Mouse (Mus musculus): ENCODE measurements around the gene Fbxw5. TPM values are rescaled to one million over a fixed set of nuclear protein-coding genes. Genes with fewer than 3 reads are reported as not detected.
A peak's percentile ranks its signal among the peaks of the same experiment; 100 is the strongest.

The Fbxw5 gene
- total and polyA plus RNA-seq, 3 experiments, result 34.3 to 40.4 (median 37.4) TPM

DNA sequence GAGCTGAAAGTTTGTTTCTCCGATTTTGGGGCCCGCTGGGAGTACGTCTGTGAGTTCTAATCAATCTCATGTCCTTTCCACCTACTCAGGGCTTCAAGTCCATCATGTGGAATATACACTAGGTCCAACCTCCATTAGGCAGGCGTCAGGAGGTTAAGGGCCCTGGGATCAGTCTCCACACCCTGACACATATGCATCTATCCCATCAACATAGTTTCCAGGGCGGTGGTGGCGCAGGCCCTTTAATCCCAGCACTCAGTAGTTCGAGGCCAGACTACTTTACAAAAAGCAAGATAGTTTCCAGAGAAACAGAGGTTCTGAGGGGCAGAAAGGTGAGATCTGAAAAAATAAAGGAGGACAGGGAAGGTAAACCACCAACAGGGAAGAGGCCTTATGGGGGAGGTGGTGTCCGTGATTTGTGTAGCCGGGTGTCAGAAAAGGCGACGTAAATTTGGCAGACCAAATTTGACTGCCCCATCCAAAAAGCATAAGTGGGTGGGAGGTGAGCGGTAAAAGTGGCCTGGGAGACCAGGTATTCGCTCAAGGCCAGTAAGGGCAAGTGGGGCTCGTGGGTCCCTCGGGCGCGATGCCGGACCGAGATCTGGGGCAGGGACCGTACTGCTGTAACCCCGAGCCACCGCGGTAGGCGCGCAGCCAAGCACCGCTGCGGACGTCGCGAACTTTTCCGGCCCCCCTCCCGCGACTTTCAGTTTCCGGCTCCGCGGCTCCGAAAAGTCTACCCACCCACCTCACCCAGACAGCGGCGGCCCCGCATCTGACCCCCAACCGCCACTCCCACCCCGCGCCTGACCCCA is 45.7 kb downstream of the Fbxw5 start:
- dilution Hi-C loops (cut with MboI; ENCODE audit: extremely low pct_ligation_motif_present, extremely low pct_unique_long_range_greater_than_20kb, low sequenced_read_pairs), result no loop called here
- H3K79me2 ChIP-seq (replicated peaks; ENCODE audit: control insufficient read depth, extremely low read depth, insufficient read depth, poor library complexity, severe bottlenecking), result peaks cover 51% of the 10 kb centered on the region
- no peaks in the 10 kb centered on the region for H3K9me3 ChIP-seq (replicated peaks; ENCODE audit: low read length)
- H3K9ac ChIP-seq (ENCODE audit: insufficient read depth, low read depth), result peak overlapping the region; percentile 77
- TF ChIP-seq POLR2AphosphoS2 (IDR thresholded peaks at IDR 0.05; ENCODE audit: low read depth, low read length), result no peak
- TF ChIP-seq IRF4 (IDR thresholded peaks at IDR 0.05; ENCODE audit: low read depth, low read length), result peak; percentile 45; the same call in 1 of the 2 replicates
- TF ChIP-seq TCF12 (IDR thresholded peaks at IDR 0.05; ENCODE audit: low read depth, low read length), result peak; percentile 21; the same call in 1 of the 2 replicates
- peak; percentile 64 for TF ChIP-seq CHD1 (IDR thresholded peaks at IDR 0.05; ENCODE audit: low read depth, low read length)
- no peak; the same call in 1 of the 2 replicates for TF ChIP-seq POLR2A (IDR thresholded peaks at IDR 0.05; ENCODE audit: low read depth, low read length)
- peak; percentile 59 for TF ChIP-seq MXI1 (IDR thresholded peaks at IDR 0.05; ENCODE audit: low read depth, low read length)
- TF ChIP-seq UBTF (IDR thresholded peaks at IDR 0.05; ENCODE audit: low read depth, low read length), result 0 out of 2 replicates have a peak, but pooled peaks have one; percentile 72
- peak; percentile 24; the same call in 1 of the 2 replicates for TF ChIP-seq CHD2 (IDR thresholded peaks at IDR 0.05; ENCODE audit: low read length)
- TF ChIP-seq MAX (IDR thresholded peaks at IDR 0.05; ENCODE audit: low read length), result peak; percentile 32; the same call in 1 of the 2 replicates
- TF ChIP-seq E2F4 (IDR thresholded peaks at IDR 0.05; ENCODE audit: insufficient replicate concordance, low read depth, low read length), result peak; percentile 11; the same call in 1 of the 2 replicates
- TF ChIP-seq USF2 (conservative IDR thresholded peaks at IDR 0.05; ENCODE audit: low read depth, low read length), result no peak
- no peak for TF ChIP-seq NRF1 (IDR thresholded peaks at IDR 0.05; ENCODE audit: low read depth, low read length)
- DNase-seq (ENCODE audit: extremely low read depth), result peak; percentile 46
- in situ Hi-C loops (cut with MboI; ENCODE audit: low pct_ligation_motif_present, low pct_unique_long_range_greater_than_20kb, low sequenced_read_pairs), result no loop called here
- peak overlapping the region; percentile 79 to 96 (median 88) for H3K4me3 ChIP-seq (replicated peaks in 1 of 3; ENCODE audit: low read depth in 2 of 3, low read length in 2 of 3, poor library complexity in 1 of 3)
- H3K36me3 ChIP-seq (replicated peaks in 1 of 2; ENCODE audit: control insufficient read depth in 1 of 2, insufficient read depth in 1 of 2, low read length in 1 of 2), result peaks cover 9 to 30% of the 10 kb centered on the region in 2 experiments
- H3K27me3 ChIP-seq (replicated peaks), result no peaks in the 10 kb centered on the region
- peaks cover 50 to 76% of the 10 kb centered on the region in 2 experiments for H3K4me1 ChIP-seq (ENCODE audit: control insufficient read depth in 1 of 2, insufficient read depth in 2 of 2)
- H3K27ac ChIP-seq (ENCODE audit: insufficient read depth, low read depth), result peak overlapping the region; percentile 64
- peak overlapping the region; percentile 95 for H3K4me2 ChIP-seq (ENCODE audit: insufficient read depth, low read depth, poor library complexity, severe bottlenecking)

DNA sequence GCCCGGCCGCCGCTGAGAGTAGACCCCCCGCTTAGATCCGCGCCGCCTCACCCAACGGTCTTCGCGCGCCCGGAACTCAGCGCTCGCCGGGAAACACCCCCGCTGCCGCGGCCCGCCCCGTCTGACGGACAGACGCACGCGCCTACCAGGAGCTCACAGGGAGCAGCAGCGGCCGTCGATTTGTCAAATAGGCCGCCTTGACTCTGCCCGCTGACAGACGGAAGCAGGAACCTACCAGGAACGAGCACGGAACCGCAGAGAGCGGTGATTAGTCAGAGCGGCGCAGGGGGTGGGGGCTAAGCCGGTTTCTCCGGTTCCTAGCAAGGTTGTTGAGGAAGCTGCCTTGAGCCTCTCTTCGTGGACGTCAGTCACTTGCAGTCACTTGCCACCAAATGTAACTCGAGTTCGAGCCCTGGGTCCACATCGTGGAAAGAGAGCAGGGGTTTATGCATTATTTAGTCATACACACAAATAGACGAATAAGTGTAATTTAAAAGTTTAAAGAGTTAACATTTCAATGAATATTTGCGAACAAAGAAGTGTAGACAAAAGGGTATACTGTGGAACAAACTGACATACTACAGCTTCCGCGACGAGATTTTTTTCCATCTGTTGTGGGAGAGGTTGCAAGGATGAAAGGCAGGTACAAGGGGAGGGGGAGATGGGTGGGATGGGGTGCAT is 46.4 kb downstream of the Fbxw5 start, which contains the start of gene Traf2:
Gene Traf2 (minus strand): TSS at position 130 of the 681 bp plus-strand sequence.
- peak within 1 kb of the TSS; percentile 64 for H3K27ac ChIP-seq (ENCODE audit: insufficient read depth, low read depth)
- peak within 1 kb of the TSS; percentile 79 to 96 (median 88) for H3K4me3 ChIP-seq (replicated peaks in 1 of 3; ENCODE audit: low read depth in 2 of 3, low read length in 2 of 3, poor library complexity in 1 of 3)
- H3K9me3 ChIP-seq (replicated peaks; ENCODE audit: low read length), result no peaks in the 10 kb centered on the region
- no peaks in the 10 kb centered on the region for H3K27me3 ChIP-seq (replicated peaks)
- peaks cover 9 to 26% of the 10 kb centered on the region in 2 experiments for H3K36me3 ChIP-seq (replicated peaks in 1 of 2; ENCODE audit: control insufficient read depth in 1 of 2, insufficient read depth in 1 of 2, low read length in 1 of 2)
- peak within 1 kb of the TSS; percentile 77 for H3K9ac ChIP-seq (ENCODE audit: insufficient read depth, low read depth)
- in situ Hi-C loops (cut with MboI; ENCODE audit: low pct_ligation_motif_present, low pct_unique_long_range_greater_than_20kb, low sequenced_read_pairs), result no loop called here
- dilution Hi-C loops (cut with MboI; ENCODE audit: extremely low pct_ligation_motif_present, extremely low pct_unique_long_range_greater_than_20kb, low sequenced_read_pairs), result no loop called here
- DNase-seq (ENCODE audit: extremely low read depth), result peak; percentile 99
- peaks cover 45% of the 10 kb centered on the region for H3K79me2 ChIP-seq (replicated peaks; ENCODE audit: control insufficient read depth, extremely low read depth, insufficient read depth, poor library complexity, severe bottlenecking)
- peaks cover 44 to 74% of the 10 kb centered on the region in 2 experiments for H3K4me1 ChIP-seq (ENCODE audit: control insufficient read depth in 1 of 2, insufficient read depth in 2 of 2)
- peak within 1 kb of the TSS; percentile 95 for H3K4me2 ChIP-seq (ENCODE audit: insufficient read depth, low read depth, poor library complexity, severe bottlenecking)
- TF ChIP-seq CTCF (conservative IDR thresholded peaks at IDR 0.05 in 1 of 2, IDR thresholded peaks at IDR 0.05 in 1 of 2; ENCODE audit: low read depth in 2 of 2, low read length in 2 of 2) (no peak), RCOR1 (conservative IDR thresholded peaks at IDR 0.05; ENCODE audit: low read depth, low read length) (no peak), ETS1 (conservative IDR thresholded peaks at IDR 0.05; ENCODE audit: low read depth, low read length) (no peak), IRF4 (IDR thresholded peaks at IDR 0.05; ENCODE audit: low read depth, low read length) (no peak), ZMIZ1 (IDR thresholded peaks at IDR 0.05; ENCODE audit: low read depth, low read length) (peak; percentile 87), HCFC1 (IDR thresholded peaks at IDR 0.05; ENCODE audit: low read depth, low read length) (peak; percentile 64), GABPA (IDR thresholded peaks at IDR 0.05; ENCODE audit: insufficient replicate concordance, low read depth, low read length) (no peak), BHLHE40 (IDR thresholded peaks at IDR 0.05; ENCODE audit: low read depth, low read length) (no peak), TBP (conservative IDR thresholded peaks at IDR 0.05; ENCODE audit: low read depth, low read length) (peak; percentile 84), ZC3H11A (IDR thresholded peaks at IDR 0.05; ENCODE audit: low read depth, low read length) (no peak), NRF1 (IDR thresholded peaks at IDR 0.05; ENCODE audit: low read depth, low read length) (peak; percentile 67), ZNF384 (IDR thresholded peaks at IDR 0.05; ENCODE audit: low read depth, low read length) (no peak), SIN3A (IDR thresholded peaks at IDR 0.05; ENCODE audit: low read length) (no peak; the same call in 1 of the 2 replicates), CHD2 (IDR thresholded peaks at IDR 0.05; ENCODE audit: low read length) (peak; percentile 97), USF2 (conservative IDR thresholded peaks at IDR 0.05; ENCODE audit: low read depth, low read length) (no peak), TCF12 (IDR thresholded peaks at IDR 0.05; ENCODE audit: low read depth, low read length) (peak; percentile 66), KAT2A (IDR thresholded peaks at IDR 0.05; ENCODE audit: insufficient replicate concordance, low read length) (0 out of 2 replicates have a peak, but pooled peaks have one; percentile 54), MXI1 (IDR thresholded peaks at IDR 0.05; ENCODE audit: low read depth, low read length) (0 out of 2 replicates have a peak, but pooled peaks have one; percentile 57), ELF1 (IDR thresholded peaks at IDR 0.05; ENCODE audit: low read depth, low read length) (peak; percentile 83), MAX (IDR thresholded peaks at IDR 0.05; ENCODE audit: low read length) (no peak; the same call in 1 of the 2 replicates), POLR2A (IDR thresholded peaks at IDR 0.05; ENCODE audit: low read depth, low read length) (peak; percentile 80), MAZ (IDR thresholded peaks at IDR 0.05; ENCODE audit: low read depth, low read length) (no peak), SMC3 (IDR thresholded peaks at IDR 0.05; ENCODE audit: low read depth, low read length) (no peak), E2F4 (IDR thresholded peaks at IDR 0.05; ENCODE audit: insufficient replicate concordance, low read depth, low read length) (0 out of 2 replicates have a peak, but pooled peaks have one; percentile 6)

All from CH12.LX (cell line).